Mouse (Mus musculus) CH12.LX (cell line): ENCODE results near the gene Olfr874.

Experiments used
- CHD2 ChIP-seq: IDR thresholded peaks from 2 replicates; pipeline ENCODE4 v1.6.1; 2011; ENCODE audit warnings: low read length, improper control_type of control experiment
- CTCF ChIP-seq, 2 experiments: IDR thresholded peaks in 1 of 2; conservative IDR thresholded peaks in 1 of 2; 2 replicates each; pipeline ENCODE4 v1.5.1; 2011 to 2012; ENCODE audit warnings: low read depth in 2 of 2, low read length in 2 of 2, improper control_type of control experiment in 1 of 2, inconsistent platforms in 1 of 2, mild to moderate bottlenecking in 1 of 2, moderate library complexity in 1 of 2
- E2F4 ChIP-seq: IDR thresholded peaks from 2 replicates; pipeline ENCODE4 v1.6.1; 2011; ENCODE audit warnings: low read depth, low read length, improper control_type of control experiment; ENCODE audit not compliant: insufficient replicate concordance
- ETS1 ChIP-seq: conservative IDR thresholded peaks from 2 replicates; pipeline ENCODE4 v1.6.1; 2012; ENCODE audit warnings: low read depth, mild to moderate bottlenecking, inconsistent platforms, low read length, improper control_type of control experiment, moderate library complexity
- HCFC1 ChIP-seq: IDR thresholded peaks from 2 replicates; pipeline ENCODE4 v1.6.1; 2012; ENCODE audit warnings: low read depth, mild to moderate bottlenecking, inconsistent platforms, low read length, improper control_type of control experiment
- IRF4 ChIP-seq: IDR thresholded peaks from 2 replicates; pipeline ENCODE4 v1.6.1; 2014; ENCODE audit warnings: low read depth, mild to moderate bottlenecking, inconsistent platforms, low read length, improper control_type of control experiment
- KAT2A ChIP-seq: IDR thresholded peaks from 2 replicates; pipeline ENCODE4 v1.6.1; 2012; ENCODE audit warnings: low read length, improper control_type of control experiment, inconsistent platforms; ENCODE audit not compliant: insufficient replicate concordance
- MAFK ChIP-seq: IDR thresholded peaks from 2 replicates; pipeline ENCODE4 v1.6.1; 2011; ENCODE audit warnings: low read length, improper control_type of control experiment; ENCODE audit not compliant: insufficient replicate concordance
- NELFE ChIP-seq: IDR thresholded peaks from 2 replicates; pipeline ENCODE4 v1.6.1; 2011; ENCODE audit warnings: low read depth, low read length, improper control_type of control experiment
- NRF1 ChIP-seq: IDR thresholded peaks from 2 replicates; pipeline ENCODE4 v1.6.1; 2014; ENCODE audit warnings: low read depth, mild to moderate bottlenecking, inconsistent platforms, low read length, improper control_type of control experiment, moderate library complexity
- POLR2A ChIP-seq: IDR thresholded peaks from 2 replicates; pipeline ENCODE4 v1.6.1; 2011; ENCODE audit warnings: low read depth, mild to moderate bottlenecking, improper control_type of control experiment, low read length
- RAD21 ChIP-seq: IDR thresholded peaks from 2 replicates; pipeline ENCODE4 v1.6.1; 2011; ENCODE audit warnings: low read depth, mild to moderate bottlenecking, low read length, improper control_type of control experiment, moderate library complexity
- SIN3A ChIP-seq: IDR thresholded peaks from 2 replicates; pipeline ENCODE4 v1.6.1; 2012; ENCODE audit warnings: low read length, improper control_type of control experiment, inconsistent platforms
- USF2 ChIP-seq: conservative IDR thresholded peaks from 2 replicates; pipeline ENCODE4 v1.6.1; 2011; ENCODE audit warnings: low read depth, low read length, improper control_type of control experiment

- TF ChIP-seq POLR2A: no peak
- no peak for TF ChIP-seq CTCF (conservative IDR thresholded peaks at IDR 0.05 in 1 of 2, IDR thresholded peaks at IDR 0.05 in 1 of 2; ENCODE audit: low read depth in 2 of 2, low read length in 2 of 2)
- TF ChIP-seq NELFE: no peak
- no peak for TF ChIP-seq SIN3A
- no peak for TF ChIP-seq CHD2
- TF ChIP-seq E2F4: no peak
- TF ChIP-seq IRF4: no peak
- TF ChIP-seq HCFC1: no peak
- no peak for TF ChIP-seq RAD21
- no peak for TF ChIP-seq MAFK
- TF ChIP-seq USF2: no peak
- TF ChIP-seq KAT2A: no peak
- no peak for TF ChIP-seq NRF1
- no peak for TF ChIP-seq ETS1
Measured at GRCm38 (mm10) chr9:37770661-37771060, 25.8 kb downstream of the Olfr874 start.
